Mouse (Mus musculus): ENCODE results near the gene Hist1h4d. TPM values are rescaled to one million over a fixed set of nuclear protein-coding genes. Genes with fewer than 3 reads are reported as not detected.
A peak's percentile ranks its signal among the peaks of the same experiment; 100 is the strongest.
"Not testable (repeated sequence)": the region's sequence is repeated elsewhere in the genome, so short reads cannot be mapped to it uniquely, and the experiment has no call there.

Hist1h4d gene
- polyA plus RNA-seq, 1 experiment from 2014 or later, result 142 TPM

DNA sequence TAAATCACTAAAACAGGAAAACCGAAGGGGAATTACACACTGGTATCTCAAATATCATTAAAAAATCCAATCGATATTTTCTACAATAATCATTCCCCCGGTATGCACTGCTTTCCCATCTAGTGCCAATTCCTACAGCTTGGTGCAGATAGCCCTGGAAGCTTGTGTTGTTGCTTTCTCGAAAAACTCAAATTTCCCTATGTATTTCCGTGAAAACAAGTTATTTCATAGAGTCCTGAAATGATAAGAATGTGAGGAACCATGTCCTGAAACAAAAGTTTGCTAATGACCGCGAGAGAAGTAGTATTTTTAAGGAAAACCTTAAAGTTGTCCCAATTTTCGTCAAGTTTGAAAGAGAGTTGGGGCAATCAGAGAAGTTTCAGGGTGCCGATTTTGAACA is 27.0 kb upstream of the Hist1h4d start:
- peaks cover 23% of the 10 kb centered on the region for H3K4me1 ChIP-seq
- peak overlapping the region; percentile 93 for H3K4me2 ChIP-seq
- ATAC-seq (ENCODE audit: low FRiP score), result no peak
- H3K27me3 ChIP-seq, result no peaks in the 10 kb centered on the region
- peak overlapping the region; percentile 99 for H3K27ac ChIP-seq
- H3K9me3 ChIP-seq, result no peaks in the 10 kb centered on the region
- H3K9ac ChIP-seq, result peak overlapping the region; percentile 89
- 26% methylated on average over 9 of the region's 9 CpGs for WGBS
- no peaks in the 10 kb centered on the region for H3K36me3 ChIP-seq (replicated peaks)
- H3K4me3 ChIP-seq (replicated peaks), result peak overlapping the region; percentile 56

- WGBS, result under 1% methylated on average over 54 of the region's 54 CpGs
- H3K4me3 ChIP-seq (replicated peaks), result peak overlapping the region; percentile 56
- no peaks in the 10 kb centered on the region for H3K27me3 ChIP-seq
Measured at GRCm38 (mm10) chr13:23554925-23555838, 26.2 kb upstream of the Hist1h4d start.

GRCm38 (mm10) chr13:23555839-23556416 is 25.5 kb upstream of the Hist1h4d start:
- peak overlapping the region; percentile 99 for H3K27ac ChIP-seq
- ATAC-seq (ENCODE audit: low FRiP score), result peak; percentile 82
- peak overlapping the region; percentile 93 for H3K4me2 ChIP-seq
- no peaks in the 10 kb centered on the region for H3K27me3 ChIP-seq
- peak overlapping the region; percentile 56 for H3K4me3 ChIP-seq (replicated peaks)
- H3K9ac ChIP-seq, result peak overlapping the region; percentile 89
- no peaks in the 10 kb centered on the region for H3K9me3 ChIP-seq
- peaks cover 18% of the 10 kb centered on the region for H3K4me1 ChIP-seq
- under 1% methylated on average over 18 of the region's 18 CpGs for WGBS
- H3K36me3 ChIP-seq (replicated peaks), result no peaks in the 10 kb centered on the region

More at GRCm38 (mm10) chr13:23554925-23555838, 26.2 kb upstream of the Hist1h4d start:
- H3K27ac ChIP-seq, result peak overlapping the region; percentile 99
- peak; percentile 88 for ATAC-seq (ENCODE audit: low FRiP score)
- peak overlapping the region; percentile 93 for H3K4me2 ChIP-seq
- no peaks in the 10 kb centered on the region for H3K9me3 ChIP-seq
- H3K9ac ChIP-seq, result peak overlapping the region; percentile 89
- H3K4me1 ChIP-seq, result peaks cover 23% of the 10 kb centered on the region
- no peaks in the 10 kb centered on the region for H3K36me3 ChIP-seq (replicated peaks)

DNA sequence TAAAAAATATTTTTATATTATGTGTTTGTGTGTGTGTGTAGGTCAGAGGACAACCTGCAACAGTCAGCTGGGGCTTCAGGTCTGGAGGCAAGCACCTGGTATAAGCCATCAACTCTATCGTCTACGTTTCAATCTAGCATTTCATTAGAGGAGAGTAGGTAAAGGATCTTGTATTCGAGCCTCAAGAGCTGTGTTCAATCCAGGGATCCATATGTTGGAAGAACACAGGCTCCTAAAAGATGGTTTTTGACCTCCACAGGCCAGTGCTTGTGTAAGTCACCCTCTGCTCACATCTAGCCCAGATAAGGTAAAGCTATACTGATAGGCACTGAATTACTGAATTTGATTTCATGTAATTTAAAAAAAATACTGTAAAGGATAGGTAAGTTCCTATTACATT is 24.5 kb upstream of the Hist1h4d start:
- Histone ChIP-seq H3K4me2 (peak overlapping the region; percentile 93), H3K9me3 (no peaks in the 10 kb centered on the region), H3K27me3 (no peaks in the 10 kb centered on the region), H3K27ac (0 out of 2 replicates have a peak overlapping the region, but pooled peaks have one; percentile 42), H3K36me3 (replicated peaks) (no peaks in the 10 kb centered on the region), H3K9ac (no peak overlapping the region), H3K4me3 (replicated peaks) (no peak overlapping the region; the same call in 1 of the 2 replicates), H3K4me1 (peaks cover 16% of the 10 kb centered on the region)
- ATAC-seq (ENCODE audit: low FRiP score), result no peak
- 73% methylated on average over 3 of the region's 3 CpGs for WGBS

GRCm38 (mm10) chr13:23560699-23561098 is 20.7 kb upstream of the Hist1h4d start:
- not testable (repeated sequence) for ATAC-seq (ENCODE audit: low FRiP score); H3K4me1 ChIP-seq; H3K9ac ChIP-seq; H3K4me3 ChIP-seq (replicated peaks); H3K36me3 ChIP-seq (replicated peaks); H3K27me3 ChIP-seq; H3K9me3 ChIP-seq
- Histone ChIP-seq H3K27ac (peak overlapping the region; percentile 73; the same call in 1 of the 2 replicates), H3K4me2 (peak overlapping the region; percentile 30)
- whole genome bisulfite sequencing, result 24% methylated on average over 2 of the region's 2 CpGs

GRCm38 (mm10) chr13:23561531-23561882 is 19.9 kb upstream of the Hist1h4d start:
- Histone ChIP-seq H3K4me3 (replicated peaks) (peak overlapping the region; percentile 44), H3K9ac (peak overlapping the region; percentile 63), H3K4me2 (peak overlapping the region; percentile 64), H3K27ac (peak overlapping the region; percentile 99)
- not testable (repeated sequence) for H3K4me1 ChIP-seq; H3K27me3 ChIP-seq; H3K9me3 ChIP-seq; H3K36me3 ChIP-seq (replicated peaks); ATAC-seq (ENCODE audit: low FRiP score)
- WGBS, result 0% methylated on average over 2 of the region's 5 CpGs

- Histone ChIP-seq H3K27ac (peak within 1 kb of the TSS; percentile 99), H3K9ac (peak within 1 kb of the TSS; percentile 63), H3K4me3 (replicated peaks) (peak within 1 kb of the TSS; percentile 44), H3K4me2 (peak within 1 kb of the TSS; percentile 64)
- under 1% methylated on average over 48 of the region's 67 CpGs for WGBS
- H3K4me1 ChIP-seq; H3K36me3 ChIP-seq (replicated peaks); H3K27me3 ChIP-seq; H3K9me3 ChIP-seq: not testable (repeated sequence)
- ATAC-seq (ENCODE audit: low FRiP score), result peak; percentile 98
Measured at GRCm38 (mm10) chr13:23561883-23562659, 19.3 kb upstream of the Hist1h4d start, which contains the start of gene Hist1h3e. Hist1h3e (minus strand) TSS chr13:23562369.

DNA sequence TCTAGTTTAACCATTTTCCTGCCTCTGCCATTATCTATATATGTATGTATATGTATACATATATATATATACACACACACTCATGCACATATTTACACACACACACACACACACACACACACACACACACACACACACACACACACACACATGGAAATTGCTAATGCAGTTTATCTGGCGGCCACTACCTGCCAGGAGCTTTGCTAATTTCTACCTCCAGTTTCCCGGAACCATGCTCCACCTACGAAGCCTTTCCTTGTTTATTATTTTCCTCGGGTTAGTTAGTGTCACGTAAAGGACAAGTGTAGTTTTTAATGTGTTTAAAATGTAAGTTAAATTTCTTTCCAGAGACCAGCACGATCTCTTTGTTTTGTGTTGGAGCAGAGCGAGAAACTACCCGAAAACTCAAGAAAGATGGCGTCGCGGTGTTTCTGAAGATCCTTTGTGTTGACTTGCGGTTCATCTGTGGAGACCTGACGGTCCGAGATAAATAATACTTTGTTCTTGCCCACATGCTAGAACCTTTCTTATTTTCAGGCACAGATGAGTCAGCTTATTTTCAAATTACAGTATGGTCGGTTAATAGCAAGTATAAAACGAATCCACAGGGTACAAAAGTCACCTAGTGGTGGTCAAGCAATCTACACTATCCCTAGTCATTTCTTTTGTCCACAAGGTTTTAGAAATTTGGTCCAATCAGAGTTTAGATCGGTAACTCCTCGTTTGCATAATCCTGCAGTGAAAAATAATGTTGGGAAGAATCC is 18.5 kb upstream of the Hist1h4d start:
- Histone ChIP-seq H3K4me1 (no peaks in the 10 kb centered on the region; the same call in 1 of the 2 replicates), H3K9me3 (no peaks in the 10 kb centered on the region), H3K27ac (peak overlapping the region; percentile 99), H3K36me3 (replicated peaks) (no peaks in the 10 kb centered on the region), H3K4me3 (replicated peaks) (peak overlapping the region; percentile 44), H3K9ac (peak overlapping the region; percentile 48), H3K4me2 (peak overlapping the region; percentile 64), H3K27me3 (no peaks in the 10 kb centered on the region)
- ATAC-seq (ENCODE audit: low FRiP score), result peak; percentile 57
- 2% methylated on average over 18 of the region's 18 CpGs for WGBS

GRCm38 (mm10) chr13:23564482-23564881 is 16.9 kb upstream of the Hist1h4d start:
- H3K36me3 ChIP-seq (replicated peaks), result no peaks in the 10 kb centered on the region
- H3K4me1 ChIP-seq, result no peaks in the 10 kb centered on the region; the same call in 1 of the 2 replicates
- H3K27ac ChIP-seq, result peak overlapping the region; percentile 99; the same call in 1 of the 2 replicates
- H3K9ac ChIP-seq, result no peak overlapping the region
- ATAC-seq (ENCODE audit: low FRiP score), result no peak
- 84% methylated on average over 2 of the region's 2 CpGs for WGBS
- no peak overlapping the region for H3K4me3 ChIP-seq (replicated peaks)
- H3K27me3 ChIP-seq, result no peaks in the 10 kb centered on the region
- H3K9me3 ChIP-seq, result no peaks in the 10 kb centered on the region
- H3K4me2 ChIP-seq, result no peak overlapping the region

- under 1% methylated on average over 29 of the region's 41 CpGs for WGBS
- not testable (repeated sequence) for ATAC-seq (ENCODE audit: low FRiP score); H3K36me3 ChIP-seq (replicated peaks); H3K27me3 ChIP-seq; H3K9me3 ChIP-seq
- Histone ChIP-seq H3K4me3 (replicated peaks) (peak overlapping the region; percentile 47), H3K27ac (peak overlapping the region; percentile 97), H3K4me1 (peaks cover 17% of the 10 kb centered on the region), H3K9ac (peak overlapping the region; percentile 49), H3K4me2 (peak overlapping the region; percentile 66)
Measured at GRCm38 (mm10) chr13:23570261-23571021, 11.0 kb upstream of the Hist1h4d start.

GRCm38 (mm10) chr13:23571022-23571503 is 10.3 kb upstream of the Hist1h4d start, which contains the start of the genes Hist1h2ae and Hist1h2bg:
Hist1h2ae (minus strand) TSS chr13:23571220.
Hist1h2bg (plus strand) TSS chr13:23571396.
- Histone ChIP-seq H3K4me1 (peaks cover 18% of the 10 kb centered on the region), H3K4me2 (peak within 1 kb of the TSS; percentile 66), H3K27ac (peak within 1 kb of the TSS; percentile 97), H3K4me3 (replicated peaks) (peak within 1 kb of the TSS; percentile 47), H3K27me3 (no peaks in the 10 kb centered on the region), H3K9me3 (no peaks in the 10 kb centered on the region), H3K9ac (peak within 1 kb of the TSS; percentile 77), H3K36me3 (replicated peaks) (no peaks in the 10 kb centered on the region)
- under 1% methylated on average over 18 of the region's 18 CpGs for WGBS
- ATAC-seq (ENCODE audit: low FRiP score), result peak; percentile 90
